Mouse (Mus musculus) thymus, postnatal 0 days (tissue): ENCODE results near the gene Fgfr2. TPM values are rescaled to one million over a fixed set of nuclear protein-coding genes. Genes with fewer than 3 reads are reported as not detected.

Source experiments
- DNase-seq: peaks from one replicate; pipeline ENCODE4 v3.0.0-alpha.2; 2015; ENCODE audit warnings: low spot score
- polyA plus RNA-seq: library from polyadenylated mRNA; unstranded; fragments of >200 nt; fragmentation: Nextera tagmentation; extraction: Ambion mirVana; gene quantifications from 2 replicates; pipeline ENCODE4 v1.2.1, GENCODE M21; 2015

Fgfr2 gene
- polyA plus RNA-seq, 1 experiment from 2014 or later, result 23.6 TPM

DNA sequence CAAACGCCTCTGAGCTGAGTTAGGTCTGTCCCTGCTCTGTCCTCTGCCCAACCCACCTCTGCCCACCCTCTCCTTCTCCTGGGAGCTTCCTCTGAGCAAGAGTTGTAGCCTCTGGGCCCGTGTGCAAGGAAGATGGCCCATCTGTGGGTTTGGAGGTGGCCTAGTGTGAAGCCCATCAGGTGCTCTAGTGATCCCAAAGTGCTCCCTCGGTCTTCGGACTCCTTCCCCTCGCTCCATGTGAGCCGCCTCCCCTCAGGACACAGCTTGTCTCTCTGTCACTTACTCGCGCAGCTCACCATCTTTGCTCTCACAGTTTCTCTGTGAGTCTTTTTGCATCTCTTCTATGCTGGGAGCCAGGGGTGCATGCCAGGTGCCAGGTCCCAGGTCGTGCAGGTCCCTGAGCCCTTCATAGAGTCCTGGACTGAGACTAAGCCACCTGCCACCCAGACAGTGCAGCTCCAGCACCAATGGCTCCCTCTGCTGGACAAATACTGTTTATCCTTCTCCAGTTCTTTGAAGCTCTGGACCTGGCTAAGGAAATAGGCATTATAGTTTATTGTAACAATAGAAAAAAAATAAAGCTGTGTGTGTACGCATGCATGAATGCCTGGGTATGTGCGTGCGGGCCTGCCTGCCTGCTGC lies 484.6 kb downstream of the Fgfr2 start:
- peak; percentile 65 for DNase-seq

DNA sequence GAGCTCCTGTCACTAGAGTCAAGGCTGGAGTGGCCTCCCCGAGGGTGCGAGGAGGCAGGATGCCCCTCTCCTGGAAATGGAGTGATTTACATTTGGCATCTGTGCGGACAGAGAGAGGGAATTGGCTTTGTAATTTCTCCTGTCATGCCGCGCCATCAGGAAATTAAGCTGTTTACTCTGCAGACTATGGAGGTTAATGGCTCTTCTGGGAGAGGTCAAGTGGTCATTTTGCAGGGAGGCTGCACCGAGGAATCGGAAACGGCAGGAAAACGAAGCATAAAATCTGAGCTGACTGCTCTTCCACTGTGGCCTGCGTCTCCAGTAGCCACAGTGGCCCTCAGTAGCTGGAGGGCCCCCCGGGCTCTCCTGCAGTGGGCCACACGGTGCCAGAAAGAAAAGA lies 485.9 kb downstream of the Fgfr2 start:
- no peak for DNase-seq

DNA sequence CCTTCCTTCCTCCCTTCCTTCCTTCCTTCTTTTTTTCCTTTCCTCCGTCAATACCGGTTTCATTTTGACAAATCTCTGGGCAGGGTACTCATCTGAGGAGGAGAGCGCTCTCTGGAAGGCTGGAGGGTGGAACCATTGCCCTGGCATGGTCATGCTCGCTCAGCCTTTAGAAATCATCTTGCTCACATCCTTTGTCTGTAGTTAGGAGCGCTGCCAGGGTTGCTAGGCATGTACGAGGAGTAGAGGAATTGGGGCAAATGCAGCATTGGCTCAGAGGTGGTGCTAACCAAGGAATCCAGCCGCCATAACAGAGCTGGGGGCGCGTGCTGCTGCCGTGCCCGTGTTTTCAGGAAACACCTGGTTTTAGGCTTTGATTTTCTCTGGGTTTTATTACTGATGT lies 491.8 kb downstream of the Fgfr2 start:
- DNase-seq, result no peak

DNA sequence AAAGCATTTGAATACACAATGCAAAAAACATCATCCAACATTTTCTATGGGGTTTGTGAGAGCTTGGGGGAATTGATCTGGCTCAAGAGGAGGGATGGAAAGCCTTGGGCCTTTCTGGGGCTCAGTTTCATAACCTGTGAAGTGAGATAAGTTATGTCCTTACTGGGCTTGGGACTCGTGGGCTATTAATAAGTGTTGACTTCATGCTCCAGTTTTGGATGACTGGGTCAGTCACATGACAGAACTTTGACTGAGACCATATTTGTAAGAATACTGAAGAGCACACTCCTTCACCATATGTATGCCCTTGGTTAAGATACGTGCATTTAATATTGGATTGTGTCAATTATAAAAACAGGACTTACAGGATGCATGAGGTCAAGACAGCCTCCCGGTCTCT lies 495.7 kb downstream of the Fgfr2 start:
- no peak for DNase-seq

DNA sequence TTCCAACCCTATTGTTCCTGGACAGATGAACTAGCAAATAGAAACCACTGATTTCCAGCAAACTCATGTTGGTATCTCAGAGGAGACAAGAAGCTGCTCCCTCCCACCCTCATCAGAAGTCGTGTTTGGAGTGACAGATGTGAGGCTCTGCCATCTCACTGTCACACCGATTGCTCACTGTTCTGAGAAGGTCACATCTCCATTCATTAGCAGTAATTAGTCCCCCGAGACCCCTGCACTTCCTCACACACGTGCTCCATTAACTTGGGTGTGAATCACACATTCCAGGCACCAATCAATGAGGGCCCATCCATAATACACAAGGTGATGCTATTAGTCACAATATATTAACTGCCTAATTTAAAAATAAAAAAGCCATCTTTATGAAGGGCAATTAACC lies 497.0 kb downstream of the Fgfr2 start:
- no peak for DNase-seq

DNA sequence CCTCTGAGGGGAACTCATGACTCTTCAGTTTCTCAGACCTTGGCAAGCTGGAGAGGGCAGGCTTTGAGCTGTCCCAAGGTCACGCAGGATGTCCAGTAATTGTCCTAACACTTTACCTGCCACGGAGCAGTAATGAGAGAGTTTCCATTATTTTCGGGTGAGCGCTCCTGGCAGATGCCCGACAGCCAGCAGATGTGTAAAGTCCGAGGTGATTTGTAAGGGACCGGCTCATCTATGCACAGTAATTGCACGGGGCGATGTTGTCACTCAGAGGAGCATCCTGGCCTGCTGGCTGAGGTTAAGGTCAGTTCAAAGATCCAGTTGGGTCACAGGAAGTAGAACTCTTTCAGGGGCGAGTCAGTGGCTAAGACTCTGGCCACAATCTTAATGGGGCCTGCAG lies 499.0 kb downstream of the Fgfr2 start:
- no peak for DNase-seq

DNA sequence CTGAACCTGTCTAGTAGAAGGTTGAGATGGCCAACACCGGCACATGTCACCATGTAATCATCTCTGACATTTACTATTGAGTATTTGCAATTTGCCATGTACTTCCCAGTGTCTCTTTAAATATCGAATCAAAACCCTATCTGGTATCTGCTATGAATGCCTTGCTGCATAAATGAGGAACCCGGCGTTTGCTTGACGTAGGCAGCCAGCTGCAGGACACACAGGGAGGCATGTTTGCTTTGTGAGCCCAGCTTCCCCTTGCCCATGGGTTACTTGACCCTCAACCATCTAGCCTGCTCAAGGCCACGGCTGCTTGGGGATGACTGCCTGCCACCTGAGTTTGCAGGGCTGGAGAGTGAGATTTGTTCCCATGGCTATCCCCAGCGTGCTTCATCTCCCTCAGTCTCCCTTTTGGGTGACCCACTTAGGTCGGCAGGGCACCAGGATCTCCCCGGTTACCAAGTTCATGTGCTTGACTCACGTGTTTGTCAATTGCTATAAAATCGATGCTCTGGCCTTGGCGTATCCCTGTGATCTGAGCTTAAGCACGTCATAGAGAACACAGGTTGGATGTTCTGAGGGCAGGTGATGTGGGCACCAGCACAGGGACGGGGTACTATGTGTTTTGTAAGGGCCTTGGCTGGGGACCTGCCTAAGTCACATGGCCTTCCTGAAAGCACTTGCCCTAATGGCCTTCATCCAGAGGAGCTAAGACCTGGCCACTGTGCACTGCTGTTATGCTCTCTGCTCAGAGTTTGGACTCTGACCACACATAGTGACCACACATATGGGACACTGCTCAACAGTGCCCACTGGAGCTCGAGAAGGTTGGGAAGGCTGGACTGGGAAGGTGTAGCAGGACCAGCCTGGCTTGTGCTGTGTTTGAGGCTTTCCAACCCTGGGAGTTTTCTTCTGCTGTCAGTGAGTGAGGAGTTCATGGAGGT lies 502.9 kb downstream of the Fgfr2 start:
- no peak for DNase-seq

DNA sequence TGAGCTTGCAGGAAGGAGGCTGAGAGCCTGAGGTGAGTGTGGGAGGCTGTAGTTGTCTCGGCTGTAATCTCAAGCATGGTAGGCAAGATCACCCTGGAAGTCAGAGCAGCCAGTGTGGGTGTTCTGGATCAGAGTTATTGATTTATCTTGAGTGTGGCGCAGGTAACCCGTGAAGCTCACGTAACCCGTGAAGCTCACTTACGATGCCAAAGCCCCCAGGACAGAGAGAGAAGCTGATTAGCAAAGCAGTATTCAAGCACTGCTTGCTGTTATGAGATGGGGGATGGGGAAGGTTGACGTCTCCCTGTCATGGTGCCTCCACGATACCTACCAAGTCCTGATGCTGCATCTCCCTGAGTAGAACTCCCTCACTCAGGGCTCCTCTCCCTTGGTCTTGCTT lies 503.6 kb downstream of the Fgfr2 start:
- DNase-seq, result no peak

DNA sequence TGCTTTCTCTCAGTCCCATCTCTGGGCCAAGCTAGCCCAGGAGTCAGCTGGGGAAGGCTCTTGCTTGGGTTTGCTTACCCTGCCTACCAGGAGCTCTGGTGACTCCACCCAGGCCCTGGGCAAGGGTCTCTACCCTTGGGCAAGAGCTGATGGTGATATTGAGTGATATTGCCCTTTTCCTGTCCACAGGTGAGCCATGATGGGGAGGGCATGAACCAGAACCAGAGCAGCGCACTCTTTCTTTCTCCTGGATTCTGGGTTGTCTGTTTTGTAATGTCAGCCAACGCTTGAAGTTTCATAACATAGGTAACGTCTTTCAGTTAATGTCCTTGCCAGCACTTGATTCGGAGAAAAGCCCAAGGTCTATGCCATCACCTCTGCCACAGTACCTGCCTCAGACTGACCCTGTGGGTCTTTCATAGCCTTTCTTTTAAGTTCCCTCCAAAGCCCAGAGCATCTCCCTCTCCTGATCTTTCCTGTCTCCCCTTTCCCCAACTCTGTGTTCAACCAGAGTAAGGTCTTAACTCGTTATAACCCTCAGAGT lies 506.1 kb downstream of the Fgfr2 start:
- no peak for DNase-seq

DNA sequence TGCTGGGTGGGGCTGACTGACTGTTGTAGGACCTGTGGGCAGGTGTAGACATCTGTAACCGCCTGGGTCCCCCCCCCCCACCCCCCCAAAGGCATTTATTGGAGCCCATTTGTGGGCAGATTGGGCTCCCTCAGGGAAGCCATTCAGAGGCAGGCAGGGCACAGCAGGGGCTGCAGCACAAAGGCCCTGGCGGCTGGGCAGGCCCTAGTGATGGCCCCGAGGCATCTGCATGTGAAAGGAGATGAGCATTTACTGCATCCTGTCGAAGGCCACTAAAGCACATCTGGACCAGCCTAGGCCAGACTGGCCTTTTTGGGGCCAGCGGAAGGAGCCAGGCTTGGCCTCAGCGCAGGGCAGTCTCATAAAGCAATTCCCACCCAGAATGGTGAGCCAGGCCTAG lies 506.8 kb downstream of the Fgfr2 start:
- no peak for DNase-seq

DNA sequence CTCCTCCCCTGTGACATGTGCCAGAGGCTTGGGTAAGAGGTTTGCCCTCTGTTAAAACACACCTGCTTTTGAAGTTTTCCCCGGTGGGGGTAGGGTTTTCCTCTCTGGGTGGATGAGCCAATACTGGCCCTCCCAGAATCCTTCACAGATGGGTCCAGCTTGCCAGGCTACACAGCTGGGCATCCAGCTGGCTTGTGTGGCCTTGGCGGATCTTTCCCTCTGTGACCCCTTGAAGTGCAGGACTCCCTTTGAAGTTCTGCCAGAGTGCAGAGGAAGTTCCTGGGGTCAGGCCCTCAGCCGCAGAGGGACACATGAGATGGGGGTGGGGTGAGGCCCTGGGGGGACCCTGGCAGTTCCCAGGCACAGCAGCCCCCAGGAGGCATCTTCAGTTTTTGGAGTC lies 507.8 kb downstream of the Fgfr2 start:
- DNase-seq, result no peak

DNA sequence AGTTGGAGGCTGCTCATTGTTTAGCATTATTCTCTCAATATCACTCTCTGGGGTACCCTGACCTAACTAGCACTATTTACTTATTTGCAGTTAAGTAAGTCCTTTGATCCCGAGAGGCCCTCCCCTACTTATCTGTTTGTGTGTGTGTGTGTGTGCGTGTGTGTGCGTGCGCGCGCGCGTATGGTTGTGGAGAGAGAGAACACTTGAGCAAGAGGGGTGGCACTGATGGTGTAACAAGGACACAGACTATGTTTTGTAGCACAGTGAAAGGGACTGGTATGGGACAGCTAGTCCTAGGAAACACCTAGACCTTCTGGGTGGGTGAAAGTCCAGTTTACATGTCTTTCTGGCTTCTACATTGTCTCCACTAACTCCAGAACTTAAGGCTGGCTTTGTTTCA lies 511.6 kb downstream of the Fgfr2 start:
- no peak for DNase-seq

DNA sequence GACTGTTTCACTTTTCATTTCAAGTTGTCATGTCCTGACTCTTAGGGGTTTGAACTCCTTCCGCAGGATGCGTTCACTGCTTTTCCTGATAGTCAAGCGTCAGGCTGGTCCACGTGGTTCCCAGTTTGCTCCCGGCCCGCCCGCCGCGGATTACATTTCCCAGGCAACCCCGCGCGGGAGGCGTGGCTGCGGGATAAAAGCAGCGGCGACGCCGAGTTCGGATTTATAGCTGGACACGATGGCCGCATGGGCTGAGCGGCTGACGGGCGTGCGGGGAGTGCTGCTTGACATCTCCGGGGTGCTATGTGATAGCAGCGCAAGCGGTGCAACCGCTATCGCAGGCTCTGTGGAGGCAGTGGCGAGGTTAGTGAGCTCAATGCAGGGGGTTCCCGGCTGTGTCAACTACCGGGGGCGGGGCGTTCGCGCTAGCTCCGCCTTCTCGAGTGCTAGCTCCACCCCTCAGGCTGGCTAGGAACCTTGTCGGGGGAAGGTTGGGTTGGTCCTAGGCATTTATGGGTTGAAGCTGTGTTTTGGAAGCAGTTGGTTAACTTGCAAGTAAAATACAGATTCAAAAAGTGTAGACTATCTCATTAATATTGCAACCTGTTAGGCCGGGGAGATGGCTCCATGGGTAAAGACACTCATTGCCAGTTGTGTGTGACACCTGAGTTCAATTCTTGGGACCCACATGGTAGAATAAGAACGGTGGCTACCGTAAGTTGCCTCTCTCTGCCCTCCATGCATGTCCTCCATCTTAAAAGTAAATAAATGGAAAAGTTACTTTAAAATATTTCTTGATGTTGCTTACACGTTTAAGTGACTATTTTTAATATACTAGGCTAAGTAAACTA lies 512.5 kb downstream of the Fgfr2 start, which contains the start of gene Lhpp:
Gene Lhpp (plus strand): TSS at position 171 of the 851 bp plus-strand sequence.
- peak; percentile 77 for DNase-seq

DNA sequence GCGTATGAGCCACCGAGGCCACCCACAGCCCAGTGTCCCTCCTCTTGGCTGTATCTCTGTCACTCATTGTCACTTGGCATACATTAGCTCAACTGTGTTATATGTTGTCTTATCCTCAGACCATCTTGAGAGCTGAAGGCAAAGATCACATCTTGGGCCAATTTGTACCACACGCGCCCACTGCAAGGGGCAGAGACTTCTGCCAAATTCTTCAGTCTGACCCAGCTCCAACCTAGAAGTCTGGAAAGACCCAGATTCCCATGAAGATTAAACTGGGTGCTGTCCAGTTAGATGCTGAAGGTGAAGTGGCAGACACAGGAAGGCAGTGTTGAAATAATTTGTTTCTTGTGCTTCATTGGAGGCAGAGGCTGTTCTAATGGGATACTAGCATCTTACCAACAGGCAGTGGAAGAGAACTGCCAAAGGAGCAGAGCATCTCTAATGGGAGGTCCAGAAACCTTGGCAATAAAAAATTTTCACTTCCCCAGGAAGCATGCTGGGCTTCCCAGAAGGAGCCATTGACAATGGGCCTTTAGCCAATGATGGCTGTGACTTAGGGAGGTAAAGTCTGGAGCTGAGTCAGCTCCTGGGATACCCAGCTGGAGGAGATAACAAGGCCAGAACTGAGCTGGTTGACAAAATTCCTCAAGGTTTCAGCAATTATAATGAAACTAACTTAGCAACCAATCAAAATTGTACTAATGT lies 514.7 kb downstream of the Fgfr2 start:
- no peak for DNase-seq

DNA sequence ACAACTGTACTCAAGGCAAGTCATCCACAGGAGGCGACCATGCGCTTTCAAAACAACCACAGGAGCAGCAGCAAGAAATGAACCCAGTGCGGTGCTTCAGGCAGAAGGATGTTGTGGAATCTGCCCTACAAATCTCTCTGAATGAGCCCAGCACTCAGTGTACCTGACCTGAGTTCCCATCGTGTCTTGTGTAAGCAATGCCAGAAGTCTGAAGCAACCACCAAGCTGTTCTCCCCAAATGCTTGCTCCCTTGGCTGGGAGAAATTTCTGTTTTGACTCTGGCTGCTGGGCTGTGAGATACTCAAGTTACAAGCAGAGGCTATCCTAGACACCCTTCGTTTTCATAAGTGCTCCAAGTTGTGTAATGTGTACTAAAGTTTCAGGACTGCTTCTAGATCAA lies 517.5 kb downstream of the Fgfr2 start:
- no peak for DNase-seq

DNA sequence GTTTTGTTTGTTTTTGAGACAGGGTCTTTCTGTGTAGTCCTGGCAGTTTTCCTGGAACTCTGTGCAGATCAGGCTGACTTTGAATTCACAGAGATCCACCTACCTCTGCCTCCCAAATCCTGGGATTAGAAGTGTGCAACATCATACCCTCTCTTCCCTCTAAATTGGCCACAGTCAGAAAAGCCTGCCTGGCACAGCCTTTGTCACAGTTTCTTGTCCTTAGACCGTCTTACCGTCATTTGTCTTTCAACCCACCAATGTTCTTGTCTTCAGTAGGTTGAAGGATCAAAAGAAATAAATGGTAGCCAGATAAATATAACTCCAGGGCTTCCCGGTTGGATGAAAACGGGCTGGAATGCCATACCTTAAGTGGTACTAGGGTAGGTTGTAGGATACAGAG lies 518.4 kb downstream of the Fgfr2 start:
- no peak for DNase-seq

DNA sequence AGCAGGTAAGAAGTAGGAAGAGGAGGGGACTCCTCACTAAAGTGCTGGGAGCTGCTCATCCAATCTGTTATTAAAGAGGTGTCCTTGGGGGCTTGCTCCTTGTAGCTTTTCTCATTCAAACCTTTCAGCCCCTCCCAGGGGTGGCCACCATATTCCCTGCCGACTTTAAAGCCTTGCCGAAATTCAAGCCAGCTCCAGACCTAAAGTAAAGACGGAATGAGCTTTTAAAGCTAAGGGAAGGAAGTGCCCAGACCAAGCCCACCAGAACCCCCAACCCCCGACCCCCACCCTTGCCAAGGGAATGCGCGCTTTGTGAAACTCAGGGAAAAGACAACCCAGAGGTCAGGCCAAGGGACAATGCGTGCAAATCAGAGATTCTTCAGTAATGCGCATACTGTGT lies 522.2 kb downstream of the Fgfr2 start:
- no peak for DNase-seq

DNA sequence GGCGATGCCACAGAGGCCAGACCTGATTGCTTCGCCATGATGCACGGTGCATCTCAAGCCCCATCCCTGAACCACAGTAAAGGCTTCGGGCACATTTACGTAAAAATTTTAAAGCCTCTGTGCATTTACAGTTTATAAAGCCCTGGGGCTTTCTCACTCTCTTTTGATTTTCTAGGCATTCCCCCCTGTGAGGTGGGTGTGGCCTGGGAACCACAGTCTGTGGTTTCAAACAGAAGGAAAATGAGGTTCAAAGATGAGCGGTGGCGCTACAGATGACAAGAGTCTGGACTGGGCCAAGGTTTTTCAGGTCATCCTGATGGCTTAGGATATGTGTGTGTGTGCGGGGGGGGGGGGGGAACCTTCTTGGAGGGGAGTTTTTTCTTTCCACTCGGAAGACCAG lies 523.1 kb downstream of the Fgfr2 start:
- DNase-seq, result no peak

DNA sequence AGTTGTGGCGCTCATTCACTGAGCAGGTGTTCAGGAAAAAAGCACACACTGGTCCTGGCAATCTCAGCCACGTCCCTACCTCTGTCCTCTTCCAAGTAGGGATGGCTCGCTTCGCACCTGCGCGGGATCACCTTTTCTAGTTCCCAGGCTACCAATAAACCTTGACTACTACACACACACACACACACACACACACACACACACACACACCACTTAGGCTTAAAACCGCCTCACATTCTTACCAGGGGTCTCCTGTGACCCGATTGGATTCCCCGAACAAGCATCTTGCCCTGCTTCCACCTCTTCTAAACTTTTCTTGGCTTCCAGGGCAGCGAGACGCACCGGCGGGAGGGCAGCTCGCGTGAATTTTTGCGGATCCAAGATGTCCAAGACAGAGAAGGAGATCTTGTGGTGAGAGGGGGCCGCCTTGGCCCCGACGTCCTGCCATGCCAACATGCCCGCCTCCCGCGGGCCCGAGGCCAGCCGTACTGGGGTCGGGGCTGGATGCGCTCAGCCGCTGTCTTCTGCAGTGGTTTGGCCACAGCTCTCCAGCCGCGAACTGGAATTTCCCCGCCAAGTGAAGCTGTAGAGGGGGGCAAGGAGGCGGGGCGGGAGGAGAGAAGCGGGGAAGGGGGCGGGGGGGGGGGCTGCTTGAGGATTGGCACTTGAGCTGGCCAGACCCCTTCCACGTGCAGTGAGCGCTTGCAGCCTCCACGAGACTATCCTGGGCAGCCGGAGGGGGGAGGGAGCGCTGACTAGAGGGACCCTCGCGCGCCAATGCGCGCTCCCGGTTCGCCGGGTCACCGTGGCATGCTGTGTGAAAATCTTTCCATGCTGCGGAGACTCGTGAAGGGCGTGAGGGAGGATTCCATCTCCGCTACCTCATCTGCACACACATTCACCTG lies 523.8 kb downstream of the Fgfr2 start, which contains the start of gene Nkx1-2:
Gene Nkx1-2 (minus strand): TSS at position 567 of the 905 bp plus-strand sequence.
- DNase-seq, result no peak
